Mouse (Mus musculus): Measurements from ENCODE around the gene Arpc5. TPM values are rescaled to one million over a fixed set of nuclear protein-coding genes. Genes with fewer than 3 reads are reported as not detected.
A peak's percentile ranks its signal among the peaks of the same experiment; 100 is the strongest.

Arpc5 gene
- polyA plus RNA-seq, 1 experiment from 2014 or later = 229 TPM

DNA sequence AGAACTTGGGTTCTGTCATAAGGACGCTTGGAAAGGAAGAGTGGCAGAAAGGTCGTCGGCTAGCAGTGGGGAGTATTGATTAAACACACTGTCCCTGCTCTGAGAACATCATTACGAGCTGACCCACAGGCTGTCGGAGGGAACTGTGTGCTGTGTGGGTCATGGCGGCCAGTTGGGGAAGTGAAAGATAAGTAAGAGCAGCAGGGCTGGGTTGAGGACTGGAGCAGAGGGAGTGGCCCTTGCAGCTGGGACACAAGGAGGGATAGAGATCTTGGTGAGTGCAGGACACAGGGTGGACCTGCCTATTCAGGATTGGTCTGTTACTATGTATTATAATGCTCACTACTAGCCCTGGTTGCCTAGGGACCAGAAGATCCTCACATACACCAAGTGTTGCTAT, 38.6 kb downstream of the Arpc5 start:
- Histone ChIP-seq H3K9me3 (replicated peaks; ENCODE audit: control insufficient read depth, low read length) (no peaks in the 10 kb centered on the region), H3K4me3 (ENCODE audit: low read length) (no peak overlapping the region), H3K27ac (ENCODE audit: low read length) (no peak overlapping the region), H3K4me2 (ENCODE audit: low read depth, low read length) (no peak overlapping the region), H3K9ac (ENCODE audit: low read length) (no peak overlapping the region), H3K4me1 (ENCODE audit: control insufficient read depth, insufficient read depth, low read length) (peaks cover under 1% of the 10 kb centered on the region; the same call in 1 of the 2 replicates), H3K36me3 (ENCODE audit: control insufficient read depth, insufficient read depth) (no peaks in the 10 kb centered on the region), H3K27me3 (ENCODE audit: control insufficient read depth, insufficient read depth, low read length) (no peaks in the 10 kb centered on the region)
- 70% methylated on average over 6 of the region's 6 CpGs for WGBS
- ATAC-seq (replicated peaks; ENCODE audit: extremely low read depth, insufficient read depth, low FRiP score) = no peak

DNA sequence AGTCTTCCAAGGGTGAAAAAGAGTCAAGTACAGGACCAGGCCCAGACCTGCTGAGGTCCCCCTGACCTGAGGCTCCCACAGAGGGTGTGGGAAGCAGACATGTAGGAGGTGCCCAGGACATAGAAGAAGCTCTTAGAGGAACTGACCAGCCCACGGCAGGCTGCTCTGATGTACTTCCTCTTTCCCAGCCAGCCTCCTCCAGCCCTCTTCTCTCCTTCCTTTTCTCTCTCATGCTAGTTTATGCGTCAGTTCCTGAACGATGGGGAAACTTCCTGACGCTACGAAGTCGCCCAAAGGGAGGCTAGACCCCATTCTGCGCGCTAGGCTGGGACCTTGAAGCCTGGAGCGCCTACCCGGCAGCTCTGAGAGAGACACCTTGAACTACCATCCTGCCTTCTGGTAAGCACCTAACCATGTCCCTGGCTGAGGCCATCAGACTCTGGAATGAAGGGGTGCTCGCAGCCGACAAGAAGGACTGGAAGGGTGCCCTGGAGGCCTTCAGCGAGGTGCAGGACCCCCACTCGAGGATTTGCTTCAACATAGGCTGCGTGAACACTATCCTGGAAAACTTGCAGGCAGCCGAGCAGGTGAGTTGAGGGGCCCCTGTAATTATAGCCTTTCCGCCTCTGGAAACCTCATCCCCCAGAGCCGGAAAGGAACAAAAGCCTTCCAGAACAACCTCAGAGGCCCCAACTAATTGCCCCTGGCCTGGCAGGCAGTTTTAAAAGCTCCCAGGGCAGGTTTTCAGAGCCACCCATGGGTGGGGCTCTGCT, 41.5 kb downstream of the Arpc5 start:
- no peak; the same call in 1 of the 2 replicates for ATAC-seq (replicated peaks; ENCODE audit: extremely low read depth, insufficient read depth, low FRiP score)
- WGBS = 69% methylated on average over 18 of the region's 18 CpGs
- Histone ChIP-seq H3K4me2 (ENCODE audit: low read depth, low read length) (0 out of 2 replicates have a peak overlapping the region, but pooled peaks have one; percentile 20), H3K4me1 (ENCODE audit: control insufficient read depth, insufficient read depth, low read length) (no peaks in the 10 kb centered on the region), H3K27me3 (ENCODE audit: control insufficient read depth, insufficient read depth, low read length) (no peaks in the 10 kb centered on the region), H3K36me3 (ENCODE audit: control insufficient read depth, insufficient read depth) (no peaks in the 10 kb centered on the region), H3K27ac (ENCODE audit: low read length) (peak overlapping the region; percentile 37), H3K9ac (ENCODE audit: low read length) (peak overlapping the region; percentile 11; the same call in 1 of the 2 replicates), H3K4me3 (ENCODE audit: low read length) (peak overlapping the region; percentile 11; the same call in 1 of the 2 replicates), H3K9me3 (replicated peaks; ENCODE audit: control insufficient read depth, low read length) (no peaks in the 10 kb centered on the region)

DNA sequence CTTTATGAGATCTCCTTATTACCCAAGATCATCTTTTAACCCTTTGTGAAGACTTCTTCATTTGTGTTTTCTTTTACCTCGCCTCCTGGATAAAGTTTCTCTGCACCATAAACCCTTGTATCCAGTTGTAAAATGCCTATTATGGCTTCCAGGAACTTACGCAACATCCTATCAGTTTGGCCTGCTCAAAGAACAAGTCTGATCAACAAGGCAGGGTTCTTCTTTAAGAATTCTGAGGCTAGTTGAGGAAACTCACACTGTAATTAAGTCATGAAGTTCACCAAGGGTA, 42.0 kb downstream of the Arpc5 start:
- Histone ChIP-seq H3K9ac (ENCODE audit: low read length) (no peak overlapping the region), H3K4me3 (ENCODE audit: low read length) (peak overlapping the region; percentile 11; the same call in 1 of the 2 replicates), H3K36me3 (ENCODE audit: control insufficient read depth, insufficient read depth) (no peaks in the 10 kb centered on the region), H3K27me3 (ENCODE audit: control insufficient read depth, insufficient read depth, low read length) (no peaks in the 10 kb centered on the region), H3K27ac (ENCODE audit: low read length) (no peak overlapping the region), H3K9me3 (replicated peaks; ENCODE audit: control insufficient read depth, low read length) (no peaks in the 10 kb centered on the region), H3K4me2 (ENCODE audit: low read depth, low read length) (0 out of 2 replicates have a peak overlapping the region, but pooled peaks have one; percentile 20), H3K4me1 (ENCODE audit: control insufficient read depth, insufficient read depth, low read length) (no peaks in the 10 kb centered on the region)
- ATAC-seq (replicated peaks; ENCODE audit: extremely low read depth, insufficient read depth, low FRiP score) = no peak
- 87% methylated on average over 2 of the region's 2 CpGs for WGBS

DNA sequence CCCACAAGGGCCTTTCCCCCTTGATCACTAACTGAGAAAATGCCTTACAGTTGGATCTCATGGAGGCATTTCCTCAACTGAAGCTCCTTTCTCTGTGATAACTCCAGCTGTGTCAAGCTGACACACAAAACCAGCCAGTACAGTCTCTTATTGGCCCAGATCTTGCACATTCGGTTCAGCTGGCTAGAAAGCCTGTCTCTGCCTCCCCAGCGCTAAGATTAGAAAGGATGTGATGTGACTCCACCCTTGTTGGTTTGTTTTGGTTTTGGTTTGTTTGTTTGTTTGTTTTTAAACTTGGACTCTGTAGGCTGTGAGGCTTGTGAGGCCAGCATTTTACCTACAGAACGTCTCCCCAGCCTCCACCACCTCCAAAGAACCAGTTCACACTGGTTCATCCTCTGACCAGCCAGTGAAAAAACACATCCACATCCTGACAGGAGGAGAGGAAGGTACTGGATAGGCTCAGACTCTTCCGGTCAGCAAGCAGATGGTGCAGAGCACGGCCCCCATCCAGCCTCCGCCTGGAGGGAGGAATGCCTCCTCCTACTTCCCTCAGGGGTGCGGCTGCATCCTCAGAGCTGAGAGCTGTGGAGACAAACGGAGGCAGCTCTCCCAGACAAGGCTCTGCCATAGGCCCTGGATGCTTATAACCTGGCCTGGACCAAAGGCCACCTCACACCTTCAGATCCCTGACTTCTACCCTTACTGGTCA, 43.4 kb downstream of the Arpc5 start:
- H3K36me3 ChIP-seq (ENCODE audit: control insufficient read depth, insufficient read depth) = no peaks in the 10 kb centered on the region
- no peaks in the 10 kb centered on the region for H3K27me3 ChIP-seq (ENCODE audit: control insufficient read depth, insufficient read depth, low read length)
- no peak overlapping the region for H3K9ac ChIP-seq (ENCODE audit: low read length)
- H3K4me1 ChIP-seq (ENCODE audit: control insufficient read depth, insufficient read depth, low read length) = no peaks in the 10 kb centered on the region; the same call in 1 of the 2 replicates
- 43% methylated on average over 8 of the region's 8 CpGs for WGBS
- H3K4me3 ChIP-seq (ENCODE audit: low read length) = no peak overlapping the region
- H3K4me2 ChIP-seq (ENCODE audit: low read depth, low read length) = no peak overlapping the region
- no peaks in the 10 kb centered on the region for H3K9me3 ChIP-seq (replicated peaks; ENCODE audit: control insufficient read depth, low read length)
- H3K27ac ChIP-seq (ENCODE audit: low read length) = peak overlapping the region; percentile 68
- ATAC-seq (replicated peaks; ENCODE audit: extremely low read depth, insufficient read depth, low FRiP score) = peak; percentile 84

DNA sequence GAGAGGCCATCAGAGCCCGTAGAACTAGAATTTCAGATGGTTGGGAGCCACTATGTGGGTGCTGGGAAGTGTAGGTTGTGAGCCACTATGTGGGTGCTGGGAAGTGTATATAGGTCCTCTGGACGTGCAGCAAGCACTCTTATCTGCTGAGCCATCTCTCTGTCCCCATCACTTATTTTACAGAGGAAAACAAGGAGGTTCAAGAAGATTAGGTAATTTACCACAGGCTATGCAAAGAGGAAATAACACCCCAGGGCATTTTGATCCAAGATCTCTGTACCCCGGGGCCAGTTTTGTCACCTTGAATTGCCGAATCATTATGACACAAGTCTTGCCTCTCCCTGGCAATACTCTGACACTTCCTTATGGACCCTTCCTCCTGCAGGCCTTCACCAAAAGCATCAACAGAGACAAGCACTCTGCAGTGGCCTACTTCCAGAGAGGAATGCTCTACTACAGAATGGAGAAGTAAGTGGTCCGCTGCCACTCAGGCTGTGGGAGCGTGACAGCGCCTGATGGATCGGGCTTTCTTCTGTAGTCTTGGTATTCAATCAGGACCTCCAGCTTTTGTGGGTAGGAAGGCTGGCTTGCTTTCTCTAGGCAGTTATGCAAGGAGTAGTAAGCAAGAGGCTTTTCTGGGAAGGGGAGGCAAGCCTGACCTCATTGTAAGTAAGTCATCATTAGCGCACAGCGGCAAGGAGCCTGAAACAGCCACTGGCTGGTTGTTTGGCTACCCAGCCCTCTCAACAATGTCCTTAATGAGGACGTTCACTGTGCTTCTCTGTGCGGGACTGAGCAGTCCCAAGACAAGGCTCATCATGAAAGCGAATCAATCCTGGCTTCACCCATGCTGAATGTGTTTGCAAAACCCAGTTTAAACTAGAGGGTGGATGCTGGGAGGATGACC, 44.4 kb downstream of the Arpc5 start:
- H3K4me3 ChIP-seq (ENCODE audit: low read length) = no peak overlapping the region
- no peaks in the 10 kb centered on the region for H3K9me3 ChIP-seq (replicated peaks; ENCODE audit: control insufficient read depth, low read length)
- H3K4me2 ChIP-seq (ENCODE audit: low read depth, low read length) = no peak overlapping the region
- H3K27ac ChIP-seq (ENCODE audit: low read length) = no peak overlapping the region
- H3K36me3 ChIP-seq (ENCODE audit: control insufficient read depth, insufficient read depth) = no peaks in the 10 kb centered on the region
- peaks cover 9% of the 10 kb centered on the region for H3K4me1 ChIP-seq (ENCODE audit: control insufficient read depth, insufficient read depth, low read length)
- ATAC-seq (replicated peaks; ENCODE audit: extremely low read depth, insufficient read depth, low FRiP score) = no peak
- H3K9ac ChIP-seq (ENCODE audit: low read length) = no peak overlapping the region
- H3K27me3 ChIP-seq (ENCODE audit: control insufficient read depth, insufficient read depth, low read length) = no peaks in the 10 kb centered on the region
- WGBS = 84% methylated on average over 13 of the region's 13 CpGs

DNA sequence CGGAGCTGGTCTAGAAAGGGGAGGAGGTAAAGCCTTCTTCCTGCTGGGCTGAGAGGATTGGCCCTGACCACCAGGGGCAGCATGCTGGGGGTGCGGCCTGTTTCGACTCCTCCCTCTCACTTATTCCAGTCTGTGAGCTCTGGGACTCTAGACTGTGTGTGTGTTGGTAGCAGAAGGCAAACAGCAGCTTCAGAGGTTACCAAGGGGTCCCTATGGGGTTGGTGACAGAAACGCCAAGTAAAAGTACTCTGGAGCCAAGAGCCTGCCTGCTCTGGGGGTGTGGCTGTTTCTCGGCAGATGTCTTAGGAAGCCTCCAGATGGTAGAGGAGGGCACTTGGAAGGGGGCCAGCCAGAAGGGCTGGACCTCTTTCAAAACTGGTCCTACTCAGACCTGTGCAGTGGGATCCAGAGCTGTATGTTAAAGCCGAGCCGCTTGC, 48.9 kb downstream of the Arpc5 start:
- Histone ChIP-seq H3K27me3 (ENCODE audit: control insufficient read depth, insufficient read depth, low read length) (no peaks in the 10 kb centered on the region), H3K27ac (ENCODE audit: low read length) (no peak overlapping the region), H3K36me3 (ENCODE audit: control insufficient read depth, insufficient read depth) (no peaks in the 10 kb centered on the region), H3K4me1 (ENCODE audit: control insufficient read depth, insufficient read depth, low read length) (peaks cover 31% of the 10 kb centered on the region), H3K4me2 (ENCODE audit: low read depth, low read length) (peak overlapping the region; percentile 14; the same call in 1 of the 2 replicates), H3K9me3 (replicated peaks; ENCODE audit: control insufficient read depth, low read length) (no peaks in the 10 kb centered on the region), H3K4me3 (ENCODE audit: low read length) (no peak overlapping the region), H3K9ac (ENCODE audit: low read length) (0 out of 2 replicates have a peak overlapping the region, but pooled peaks have one; percentile 6)
- 40% methylated on average over 6 of the region's 7 CpGs for WGBS
- no peak; the same call in 1 of the 2 replicates for ATAC-seq (replicated peaks; ENCODE audit: extremely low read depth, insufficient read depth, low FRiP score)

DNA sequence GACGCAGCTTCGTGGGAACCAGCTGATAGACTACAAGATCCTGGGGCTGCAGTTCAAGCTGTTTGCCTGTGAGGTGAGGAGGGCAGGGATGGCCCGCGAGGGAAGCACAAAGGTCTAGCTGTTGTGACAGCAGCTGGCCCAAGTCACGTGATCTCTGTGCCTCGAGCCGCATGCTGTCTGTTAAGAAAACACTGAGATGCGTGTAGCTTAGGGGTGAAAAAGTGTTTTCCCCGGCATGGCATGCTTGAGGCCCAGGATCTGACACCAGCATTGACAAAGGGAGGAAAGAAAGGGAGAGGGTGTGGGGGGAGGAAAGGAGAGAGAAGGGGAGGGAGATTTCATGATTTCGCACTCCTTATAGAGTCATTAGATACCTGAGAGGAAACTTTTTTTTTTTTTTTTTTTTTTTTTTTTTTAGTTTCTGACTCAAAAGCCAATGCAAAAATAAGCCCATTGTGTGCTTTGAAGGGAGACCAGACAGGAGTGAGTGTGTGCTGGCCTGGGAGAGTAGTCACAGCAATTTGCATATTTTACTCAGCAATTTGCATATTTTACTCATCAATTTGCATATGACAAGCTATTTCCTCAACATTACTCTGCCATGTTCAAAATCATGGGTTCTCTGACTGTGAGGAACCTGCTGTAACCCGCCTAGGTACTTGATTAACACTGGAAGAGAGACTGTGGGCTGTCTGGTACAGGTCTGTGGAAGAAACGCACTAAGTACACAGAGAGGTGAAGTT, 50.9 kb downstream of the Arpc5 start:
- H3K27me3 ChIP-seq (ENCODE audit: control insufficient read depth, insufficient read depth, low read length) = no peaks in the 10 kb centered on the region
- ATAC-seq (replicated peaks; ENCODE audit: extremely low read depth, insufficient read depth, low FRiP score) = no peak
- 40% methylated on average over 12 of the region's 12 CpGs for WGBS
- no peaks in the 10 kb centered on the region for H3K9me3 ChIP-seq (replicated peaks; ENCODE audit: control insufficient read depth, low read length)
- H3K36me3 ChIP-seq (ENCODE audit: control insufficient read depth, insufficient read depth) = no peaks in the 10 kb centered on the region
- no peak overlapping the region for H3K4me3 ChIP-seq (ENCODE audit: low read length)
- peak overlapping the region; percentile 5; the same call in 1 of the 2 replicates for H3K9ac ChIP-seq (ENCODE audit: low read length)
- H3K4me2 ChIP-seq (ENCODE audit: low read depth, low read length) = peak overlapping the region; percentile 19; the same call in 1 of the 2 replicates
- peak overlapping the region; percentile 83 for H3K27ac ChIP-seq (ENCODE audit: low read length)
- peaks cover 31% of the 10 kb centered on the region for H3K4me1 ChIP-seq (ENCODE audit: control insufficient read depth, insufficient read depth, low read length)

DNA sequence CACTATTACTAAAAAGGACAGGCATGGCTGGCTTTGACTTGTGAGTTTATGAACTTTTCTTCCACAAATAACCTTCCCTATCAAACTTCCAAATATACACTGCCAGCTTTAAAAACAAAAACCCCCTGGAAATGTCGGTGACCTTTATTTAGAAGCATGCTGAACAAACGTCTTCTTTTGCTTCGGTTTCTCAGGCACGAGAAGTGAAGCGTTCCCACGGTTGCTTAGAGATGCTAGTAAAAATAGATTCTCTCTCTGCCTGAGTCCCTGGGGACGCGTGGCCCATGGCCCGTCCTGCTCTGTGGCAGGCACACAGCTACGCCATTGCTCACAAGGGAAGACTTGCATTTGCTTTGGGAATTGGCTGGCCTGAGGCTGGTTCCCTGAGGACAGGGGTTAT, 51.5 kb downstream of the Arpc5 start:
- ATAC-seq (replicated peaks; ENCODE audit: extremely low read depth, insufficient read depth, low FRiP score) = peak; percentile 74
- 18% methylated on average over 10 of the region's 10 CpGs for WGBS
- H3K9ac ChIP-seq (ENCODE audit: low read length) = no peak overlapping the region
- no peaks in the 10 kb centered on the region for H3K9me3 ChIP-seq (replicated peaks; ENCODE audit: control insufficient read depth, low read length)
- no peaks in the 10 kb centered on the region for H3K27me3 ChIP-seq (ENCODE audit: control insufficient read depth, insufficient read depth, low read length)
- peak overlapping the region; percentile 83 for H3K27ac ChIP-seq (ENCODE audit: low read length)
- H3K36me3 ChIP-seq (ENCODE audit: control insufficient read depth, insufficient read depth) = no peaks in the 10 kb centered on the region
- H3K4me2 ChIP-seq (ENCODE audit: low read depth, low read length) = peak overlapping the region; percentile 19; the same call in 1 of the 2 replicates
- peaks cover 31% of the 10 kb centered on the region for H3K4me1 ChIP-seq (ENCODE audit: control insufficient read depth, insufficient read depth, low read length)
- H3K4me3 ChIP-seq (ENCODE audit: low read length) = no peak overlapping the region

Measured in heart, embryonic 16.5 days (tissue).